Mouse (Mus musculus): ENCODE results near the gene Lctl. TPM values are rescaled to one million over a fixed set of nuclear protein-coding genes. Genes with fewer than 3 reads are reported as not detected.
"Not testable (repeated sequence)": the region's sequence is repeated elsewhere in the genome, so short reads cannot be mapped to it uniquely, and the experiment has no call there.

Gene Lctl
- polyA plus RNA-seq, 1 experiment: 21.8 TPM

- DNase-seq (ENCODE audit: low read depth): no peak
Observed at GRCm38 (mm10) chr9:64120584-64121277, 3.8 kb downstream of the Lctl start.

GRCm38 (mm10) chr9:64122601-64123000, 5.7 kb downstream of the Lctl start:
- DNase-seq (ENCODE audit: low read depth): no peak

GRCm38 (mm10) chr9:64124846-64125245, 7.9 kb downstream of the Lctl start:
- not testable (repeated sequence) for DNase-seq (ENCODE audit: low read depth)

- DNase-seq (ENCODE audit: low read depth): no peak
Observed at GRCm38 (mm10) chr9:64125307-64125706, 8.4 kb downstream of the Lctl start.

GRCm38 (mm10) chr9:64126121-64126520, 9.2 kb downstream of the Lctl start:
- DNase-seq (ENCODE audit: low read depth): no peak

GRCm38 (mm10) chr9:64131623-64132022, 14.7 kb downstream of the Lctl start:
- DNase-seq (ENCODE audit: low read depth): no peak

- DNase-seq (ENCODE audit: low read depth): not testable (repeated sequence)
Observed at GRCm38 (mm10) chr9:64138896-64139295, 21.9 kb downstream of the Lctl start.

GRCm38 (mm10) chr9:64139879-64140278, 22.9 kb downstream of the Lctl start:
- DNase-seq (ENCODE audit: low read depth): no peak

- no peak for DNase-seq (ENCODE audit: low read depth)
Observed at GRCm38 (mm10) chr9:64156641-64157040, 39.7 kb downstream of the Lctl start.

GRCm38 (mm10) chr9:64160471-64160870, 43.5 kb downstream of the Lctl start:
- no peak for DNase-seq (ENCODE audit: low read depth)

GRCm38 (mm10) chr9:64169967-64170366, 53.0 kb downstream of the Lctl start:
- DNase-seq (ENCODE audit: low read depth): not testable (repeated sequence)

GRCm38 (mm10) chr9:64172145-64172815, 55.3 kb downstream of the Lctl start:
- DNase-seq (ENCODE audit: low read depth): no peak

GRCm38 (mm10) chr9:64172816-64173665, 56.1 kb downstream of the Lctl start, which contains the start of the genes Zwilch and Rpl4:
Gene Zwilch, minus strand, starts transcription at chr9:64173104.
Gene Rpl4, plus strand, starts transcription at chr9:64173375.
- peak; percentile 59 for DNase-seq (ENCODE audit: low read depth)

- no peak for DNase-seq (ENCODE audit: low read depth)
Observed at GRCm38 (mm10) chr9:64173666-64174220, 56.8 kb downstream of the Lctl start.

GRCm38 (mm10) chr9:64174341-64174740, 57.4 kb downstream of the Lctl start:
- no peak for DNase-seq (ENCODE audit: low read depth)

GRCm38 (mm10) chr9:64174766-64175165, 57.8 kb downstream of the Lctl start:
- DNase-seq (ENCODE audit: low read depth): no peak

- DNase-seq (ENCODE audit: low read depth): no peak
Observed at GRCm38 (mm10) chr9:64175378-64175777, 58.4 kb downstream of the Lctl start.

GRCm38 (mm10) chr9:64178610-64178973, 61.6 kb downstream of the Lctl start:
- no peak for DNase-seq (ENCODE audit: low read depth)

GRCm38 (mm10) chr9:64178974-64179646, 62.2 kb downstream of the Lctl start, which contains the start of gene Snapc5:
Gene Snapc5, plus strand, starts transcription at chr9:64179274.
- DNase-seq (ENCODE audit: low read depth): no peak

GRCm38 (mm10) chr9:64183295-64183694, 66.3 kb downstream of the Lctl start:
- not testable (repeated sequence) for DNase-seq (ENCODE audit: low read depth)

- no peak for DNase-seq (ENCODE audit: low read depth)
Observed at GRCm38 (mm10) chr9:64184166-64184840, 67.4 kb downstream of the Lctl start.
